Mouse (Mus musculus) embryonic facial prominence, embryonic 15.5 days (tissue): Measurements from ENCODE around the gene Mcub. TPM values are rescaled to one million over a fixed set of nuclear protein-coding genes. Genes with fewer than 3 reads are reported as not detected.
A peak's percentile ranks its signal among the peaks of the same experiment; 100 is the strongest.

Experiments
- ATAC-seq: fragments of 200-750 bp; cut with Nextera tagmentation; 2 replicates; pipeline ENCODE4 v1.8.0; 2017; ENCODE audit warnings: low read depth, moderate TSS enrichment; ENCODE audit not compliant: insufficient number of reproducible peaks, low FRiP score, low TSS enrichment
- H3K27ac ChIP-seq: fragments of 300-500 bp; sonication (generic); replicated peaks from 2 replicates; pipeline ENCODE4 v1.5.1; 2015; ENCODE audit warnings: mild to moderate bottlenecking, inconsistent platforms
- H3K27me3 ChIP-seq: fragments of 300-500 bp; sonication (generic); 2 replicates; pipeline ENCODE4 v1.6.1; 2015; ENCODE audit warnings: inconsistent platforms
- H3K36me3 ChIP-seq: fragments of 300-500 bp; sonication (generic); 2 replicates; pipeline ENCODE4 v1.6.1; 2015; ENCODE audit warnings: mild to moderate bottlenecking, inconsistent platforms
- H3K4me1 ChIP-seq: fragments of 300-500 bp; sonication (generic); 2 replicates; pipeline ENCODE4 v1.6.1; 2015; ENCODE audit warnings: inconsistent platforms
- H3K4me2 ChIP-seq: fragments of 300-500 bp; sonication (generic); replicated peaks from 2 replicates; pipeline ENCODE4 v1.6.1; 2015; ENCODE audit warnings: mild to moderate bottlenecking, inconsistent platforms
- H3K4me3 ChIP-seq: fragments of 300-500 bp; sonication (generic); replicated peaks from 2 replicates; pipeline ENCODE4 v1.5.1; 2015; ENCODE audit warnings: mild to moderate bottlenecking, inconsistent platforms
- H3K9ac ChIP-seq: fragments of 300-500 bp; sonication (generic); 2 replicates; pipeline ENCODE4 v1.6.1; 2015; ENCODE audit warnings: inconsistent platforms
- H3K9me3 ChIP-seq: fragments of 300-500 bp; sonication (generic); replicated peaks from 2 replicates; pipeline ENCODE4 v1.6.1; 2016; ENCODE audit warnings: inconsistent platforms
- WGBS: fragments of 180-500 bp; shearing (Covaris S2); methylation state at CpG from one replicate; pipeline ENCODE4 v1.1.7; 2015; 5-methylcytosine and 5-hydroxymethylcytosine counted together
- polyA plus RNA-seq: library from polyadenylated mRNA; unstranded; fragments of >200 nt; fragmentation: Nextera tagmentation; extraction: Ambion mirVana; gene quantifications from 2 replicates; pipeline ENCODE4 v1.2.1, GENCODE M21; 2015

Gene Mcub
- polyA plus RNA-seq, 1 experiment from 2014 or later: 5.9 TPM

- H3K4me3 ChIP-seq: no peak overlapping the region
- no peak overlapping the region for H3K4me2 ChIP-seq
- H3K27ac ChIP-seq: no peak overlapping the region
- no peak for ATAC-seq
- H3K4me1 ChIP-seq: no peaks in the 10 kb centered on the region
- H3K27me3 ChIP-seq: no peaks in the 10 kb centered on the region
- peaks cover 48% of the 10 kb centered on the region for H3K36me3 ChIP-seq
- no peaks in the 10 kb centered on the region for H3K9me3 ChIP-seq
- H3K9ac ChIP-seq: no peak overlapping the region
- 65% methylated on average over 5 of the region's 5 CpGs for WGBS
Observed at GRCm38 (mm10) chr3:129982271-129982670, 12.3 kb upstream of the Mcub start.

GRCm38 (mm10) chr3:129981756-129982155 is 11.8 kb upstream of the Mcub start:
- no peak overlapping the region for H3K9ac ChIP-seq
- no peaks in the 10 kb centered on the region for H3K9me3 ChIP-seq
- no peak overlapping the region for H3K27ac ChIP-seq
- H3K27me3 ChIP-seq: no peaks in the 10 kb centered on the region
- H3K36me3 ChIP-seq: peaks cover 43% of the 10 kb centered on the region
- H3K4me3 ChIP-seq: no peak overlapping the region
- H3K4me2 ChIP-seq: no peak overlapping the region
- no peaks in the 10 kb centered on the region for H3K4me1 ChIP-seq
- ATAC-seq: no peak
- WGBS: 89% methylated on average over 11 of the region's 11 CpGs

DNA sequence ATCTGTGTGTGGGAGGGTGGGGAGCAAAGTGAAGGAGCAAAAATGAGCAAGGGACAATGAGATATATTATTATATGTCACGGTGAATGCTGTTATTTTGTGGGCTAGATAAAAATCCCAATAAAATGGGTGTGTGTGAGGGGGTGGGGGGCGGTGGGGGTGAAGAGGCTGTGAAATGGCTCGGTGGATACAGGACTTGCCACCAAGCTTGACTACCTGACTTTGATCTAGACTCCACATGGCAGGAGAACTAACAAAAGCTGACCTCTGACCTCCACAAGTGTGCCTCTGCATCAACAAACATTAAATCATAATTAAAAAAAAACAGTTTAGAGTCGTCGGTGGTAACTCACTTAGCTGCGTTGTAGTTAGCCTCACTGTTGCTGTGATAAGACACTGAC is 9.5 kb upstream of the Mcub start:
- 57% methylated on average over 6 of the region's 6 CpGs for WGBS

GRCm38 (mm10) chr3:129978716-129979115 is 8.7 kb upstream of the Mcub start:
- H3K27ac ChIP-seq: no peak overlapping the region
- peaks cover 16% of the 10 kb centered on the region for H3K36me3 ChIP-seq
- H3K27me3 ChIP-seq: no peaks in the 10 kb centered on the region
- no peak overlapping the region for H3K4me2 ChIP-seq
- no peak overlapping the region for H3K9ac ChIP-seq
- no peak overlapping the region for H3K4me3 ChIP-seq
- WGBS: 87% methylated on average over 9 of the region's 9 CpGs
- H3K9me3 ChIP-seq: no peaks in the 10 kb centered on the region
- no peak for ATAC-seq
- H3K4me1 ChIP-seq: no peaks in the 10 kb centered on the region

More for the DNA sequence above, 9.5 kb upstream of the Mcub start:
- Histone ChIP-seq H3K9me3 (no peaks in the 10 kb centered on the region), H3K9ac (no peak overlapping the region), H3K36me3 (peaks cover 23% of the 10 kb centered on the region), H3K4me1 (no peaks in the 10 kb centered on the region), H3K27me3 (no peaks in the 10 kb centered on the region), H3K4me3 (no peak overlapping the region), H3K4me2 (no peak overlapping the region), H3K27ac (no peak overlapping the region)
- ATAC-seq: no peak

- no peaks in the 10 kb centered on the region for H3K36me3 ChIP-seq
- H3K27me3 ChIP-seq: peaks cover 4% of the 10 kb centered on the region; the same call in 1 of the 2 replicates
- WGBS: 80% methylated on average over 5 of the region's 5 CpGs
- H3K9ac ChIP-seq: no peak overlapping the region
- H3K4me2 ChIP-seq: no peak overlapping the region
- no peak overlapping the region for H3K4me3 ChIP-seq
- no peaks in the 10 kb centered on the region for H3K9me3 ChIP-seq
- no peak for ATAC-seq
- H3K27ac ChIP-seq: no peak overlapping the region
- H3K4me1 ChIP-seq: 0 out of 2 replicates have a peak, but pooled peaks cover under 1% of the 10 kb centered on the region
Observed at GRCm38 (mm10) chr3:129976317-129976716, 6.3 kb upstream of the Mcub start.

GRCm38 (mm10) chr3:129970529-129971515 is 816 bp upstream of the Mcub start:
- Histone ChIP-seq H3K4me1 (peaks cover 21% of the 10 kb centered on the region), H3K27me3 (peaks cover 19% of the 10 kb centered on the region), H3K9me3 (no peaks in the 10 kb centered on the region), H3K27ac (0 out of 2 replicates have a peak overlapping the region, but pooled peaks have one; percentile 7), H3K4me2 (peak overlapping the region; percentile 99), H3K36me3 (no peaks in the 10 kb centered on the region), H3K4me3 (peak overlapping the region; percentile 62), H3K9ac (peak overlapping the region; percentile 54; the same call in 1 of the 2 replicates)
- 5% methylated on average over 19 of the region's 19 CpGs for WGBS
- peak; percentile 17; the same call in 1 of the 2 replicates for ATAC-seq

DNA sequence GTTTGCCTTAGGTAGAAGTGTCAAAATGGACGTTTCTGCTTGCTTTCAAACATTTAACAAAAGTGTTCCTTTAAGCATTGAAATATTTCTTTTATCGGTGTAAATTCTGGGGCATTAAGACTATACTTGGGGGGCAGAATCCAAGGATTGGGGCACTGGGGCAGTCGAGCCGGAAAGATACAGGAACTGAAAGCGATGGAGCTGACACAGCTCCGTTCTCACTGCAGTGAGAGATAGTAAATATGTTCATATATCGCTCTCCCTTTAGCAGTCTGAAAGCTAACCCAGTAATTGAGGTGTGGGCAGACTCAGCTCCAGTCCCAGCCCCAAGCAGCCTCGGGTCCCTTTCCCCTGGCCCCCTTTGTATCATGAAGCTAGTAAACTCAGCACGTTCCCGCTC is 975 bp downstream of the Mcub start:
- Histone ChIP-seq H3K9me3 (no peaks in the 10 kb centered on the region), H3K9ac (no peak overlapping the region), H3K4me2 (peak overlapping the region; percentile 99), H3K36me3 (no peaks in the 10 kb centered on the region), H3K27ac (no peak overlapping the region), H3K4me1 (peaks cover 21% of the 10 kb centered on the region), H3K4me3 (peak overlapping the region; percentile 62), H3K27me3 (peaks cover 19% of the 10 kb centered on the region)
- ATAC-seq: no peak
- 31% methylated on average over 10 of the region's 10 CpGs for WGBS

DNA sequence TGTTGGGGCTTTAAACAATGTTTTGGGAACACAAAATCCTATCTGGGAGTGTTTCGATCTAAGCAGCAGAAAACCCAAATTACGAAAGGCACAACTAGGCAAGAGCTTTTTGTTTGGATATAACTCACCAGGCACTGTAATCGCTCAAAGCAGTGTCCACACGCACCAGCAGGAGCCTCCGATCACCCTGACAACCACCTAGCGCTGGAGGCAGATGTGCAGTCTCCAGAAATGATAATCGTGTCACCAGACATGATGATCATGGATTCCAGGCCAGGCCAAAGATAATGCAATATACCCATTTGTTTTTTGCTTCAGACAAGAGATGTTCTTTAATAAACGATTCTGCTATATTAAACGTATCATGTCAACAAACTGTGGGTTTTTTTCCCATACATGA is 2.1 kb downstream of the Mcub start:
- Histone ChIP-seq H3K27me3 (peaks cover 19% of the 10 kb centered on the region), H3K4me1 (peaks cover 21% of the 10 kb centered on the region), H3K9me3 (no peaks in the 10 kb centered on the region)

GRCm38 (mm10) chr3:129964681-129965080 is 5.3 kb downstream of the Mcub start:
- 86% methylated on average over 8 of the region's 8 CpGs for WGBS
- H3K36me3 ChIP-seq: no peaks in the 10 kb centered on the region
- H3K4me1 ChIP-seq: peaks cover 7% of the 10 kb centered on the region; the same call in 1 of the 2 replicates
- H3K4me2 ChIP-seq: no peak overlapping the region
- no peak for ATAC-seq
- H3K9me3 ChIP-seq: no peaks in the 10 kb centered on the region
- no peak overlapping the region for H3K27ac ChIP-seq
- H3K4me3 ChIP-seq: no peak overlapping the region
- peaks cover 13% of the 10 kb centered on the region for H3K27me3 ChIP-seq
- no peak overlapping the region for H3K9ac ChIP-seq

More for the DNA sequence above, 2.1 kb downstream of the Mcub start:
- H3K27ac ChIP-seq: no peak overlapping the region
- H3K9ac ChIP-seq: no peak overlapping the region
- no peak overlapping the region for H3K4me3 ChIP-seq
- WGBS: 78% methylated on average over 9 of the region's 9 CpGs
- H3K36me3 ChIP-seq: no peaks in the 10 kb centered on the region
- no peak overlapping the region for H3K4me2 ChIP-seq
- ATAC-seq: no peak

GRCm38 (mm10) chr3:129962533-129962932 is 7.5 kb downstream of the Mcub start:
- Histone ChIP-seq H3K4me2 (no peak overlapping the region), H3K36me3 (no peaks in the 10 kb centered on the region), H3K4me1 (no peaks in the 10 kb centered on the region), H3K4me3 (no peak overlapping the region), H3K9ac (no peak overlapping the region), H3K27ac (no peak overlapping the region), H3K9me3 (no peaks in the 10 kb centered on the region), H3K27me3 (0 out of 2 replicates have a peak, but pooled peaks cover 2% of the 10 kb centered on the region)
- no peak for ATAC-seq
- 76% methylated on average over 8 of the region's 8 CpGs for WGBS

- 86% methylated on average over 4 of the region's 4 CpGs for WGBS
- no peak overlapping the region for H3K4me3 ChIP-seq
- no peaks in the 10 kb centered on the region for H3K9me3 ChIP-seq
- no peaks in the 10 kb centered on the region for H3K4me1 ChIP-seq
- no peak for ATAC-seq
- H3K4me2 ChIP-seq: no peak overlapping the region
- no peaks in the 10 kb centered on the region for H3K27me3 ChIP-seq
- no peak overlapping the region for H3K27ac ChIP-seq
- no peaks in the 10 kb centered on the region for H3K36me3 ChIP-seq
- no peak overlapping the region for H3K9ac ChIP-seq
Observed at GRCm38 (mm10) chr3:129953296-129953695, 16.7 kb downstream of the Mcub start.
